Mouse (Mus musculus): Measurements from ENCODE around the gene Snapc2.

GRCm38 (mm10) chr8:4259805-4260170 lies 6.9 kb downstream of the Snapc2 start:
- no peak for TF ChIP-seq CTCF (IDR thresholded peaks at IDR 0.05; ENCODE audit: control insufficient read depth, insufficient read depth, insufficient read length)
- TF ChIP-seq MAX (IDR thresholded peaks at IDR 0.05) = no peak
- TF ChIP-seq CEBPB (IDR thresholded peaks at IDR 0.05; ENCODE audit: low read depth) = no peak
- no peak for TF ChIP-seq USF1 (IDR thresholded peaks at IDR 0.05; ENCODE audit: low read depth)
- TF ChIP-seq MYOG (IDR thresholded peaks at IDR 0.05; ENCODE audit: control insufficient read depth, extremely low read depth, insufficient read length) = no peak

Data from C2C12 (cell line).